Mouse (Mus musculus): ENCODE results near the gene Syn3. TPM values are rescaled to one million over a fixed set of nuclear protein-coding genes. Genes with fewer than 3 reads are reported as not detected.
A peak's percentile ranks its signal among the peaks of the same experiment; 100 is the strongest.

The Syn3 gene
- polyA plus RNA-seq, 1 experiment = 0.75 TPM

DNA sequence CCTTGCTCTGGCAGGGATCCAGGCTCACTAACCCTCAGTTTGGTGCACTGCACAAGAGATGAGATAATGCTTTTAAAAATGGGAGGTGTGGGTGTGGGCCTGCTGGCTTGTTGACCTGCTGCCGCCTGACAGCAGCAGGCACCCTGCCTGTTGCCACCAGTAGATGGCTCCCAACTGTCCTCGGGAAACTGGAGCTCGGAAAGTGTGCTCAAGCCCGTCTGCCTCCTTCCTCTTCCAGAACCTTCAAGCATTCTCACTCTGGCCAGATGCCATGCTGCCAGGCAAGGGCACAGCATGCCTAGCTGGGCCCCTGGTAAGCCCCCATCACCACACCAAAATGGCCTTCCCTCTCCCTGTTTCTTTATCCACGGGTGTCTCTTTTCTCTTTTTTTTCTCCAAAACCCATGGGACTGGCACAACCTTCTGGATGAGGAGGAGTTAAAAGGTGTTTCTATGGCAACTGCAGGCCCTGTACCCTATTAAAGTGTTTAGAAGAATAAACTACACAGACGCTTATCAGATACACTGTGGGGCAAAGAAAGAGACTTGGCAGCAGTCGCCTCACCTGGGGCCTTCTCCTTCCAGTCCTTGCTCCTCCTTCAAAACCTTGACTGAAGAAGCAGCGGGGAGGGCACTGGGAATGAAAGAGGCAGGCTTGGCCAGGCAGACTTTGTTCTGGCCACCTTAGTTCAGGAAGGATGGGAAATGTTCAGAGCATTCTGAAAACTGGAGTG is 195.8 kb downstream of the Syn3 start:
- H3K27ac ChIP-seq (ENCODE audit: insufficient read depth, low read depth, low read length) = no peak overlapping the region
- 6% methylated on average over 8 of the region's 8 CpGs for WGBS
- no peaks in the 10 kb centered on the region for H3K36me3 ChIP-seq (ENCODE audit: control insufficient read depth, insufficient read depth, low read length)
- 0 out of 2 replicates have a peak, but pooled peaks cover 3% of the 10 kb centered on the region for H3K27me3 ChIP-seq (ENCODE audit: control insufficient read depth, insufficient read depth, low read length)
- peak; percentile 81 for TF ChIP-seq CTCF (IDR thresholded peaks at IDR 0.05; ENCODE audit: extremely low read depth, insufficient read length, insufficient replicate concordance, low read depth, low read length)
- no peak for TF ChIP-seq POLR2A (IDR thresholded peaks at IDR 0.05; ENCODE audit: low read depth, low read length)
- H3K4me3 ChIP-seq (ENCODE audit: low read depth, low read length) = peak overlapping the region; percentile 28
- H3K4me1 ChIP-seq (ENCODE audit: control insufficient read depth, insufficient read depth, insufficient read length, low read length) = peaks cover 13% of the 10 kb centered on the region

GRCm38 (mm10) chr10:86302318-86302648 is 196.4 kb downstream of the Syn3 start:
- H3K4me3 ChIP-seq (ENCODE audit: low read depth, low read length) = peak overlapping the region; percentile 59
- WGBS = 56% methylated on average over 4 of the region's 4 CpGs
- H3K27me3 ChIP-seq (ENCODE audit: control insufficient read depth, insufficient read depth, low read length) = 0 out of 2 replicates have a peak, but pooled peaks cover 3% of the 10 kb centered on the region
- no peak for TF ChIP-seq POLR2A (IDR thresholded peaks at IDR 0.05; ENCODE audit: low read depth, low read length)
- TF ChIP-seq CTCF (IDR thresholded peaks at IDR 0.05; ENCODE audit: extremely low read depth, insufficient read length, insufficient replicate concordance, low read depth, low read length) = no peak
- H3K27ac ChIP-seq (ENCODE audit: insufficient read depth, low read depth, low read length) = peak overlapping the region; percentile 23; the same call in 1 of the 2 replicates
- H3K36me3 ChIP-seq (ENCODE audit: control insufficient read depth, insufficient read depth, low read length) = no peaks in the 10 kb centered on the region
- peaks cover 13% of the 10 kb centered on the region for H3K4me1 ChIP-seq (ENCODE audit: control insufficient read depth, insufficient read depth, insufficient read length, low read length)

GRCm38 (mm10) chr10:86301593-86302317 is 196.9 kb downstream of the Syn3 start:
- 50% methylated on average over 4 of the region's 4 CpGs for WGBS
- Histone ChIP-seq H3K4me1 (ENCODE audit: control insufficient read depth, insufficient read depth, insufficient read length, low read length) (peaks cover 13% of the 10 kb centered on the region), H3K27me3 (ENCODE audit: control insufficient read depth, insufficient read depth, low read length) (0 out of 2 replicates have a peak, but pooled peaks cover 3% of the 10 kb centered on the region), H3K4me3 (ENCODE audit: low read depth, low read length) (peak overlapping the region; percentile 59), H3K36me3 (ENCODE audit: control insufficient read depth, insufficient read depth, low read length) (no peaks in the 10 kb centered on the region), H3K27ac (ENCODE audit: insufficient read depth, low read depth, low read length) (peak overlapping the region; percentile 23)
- TF ChIP-seq POLR2A (IDR thresholded peaks at IDR 0.05; ENCODE audit: low read depth, low read length) (no peak), CTCF (IDR thresholded peaks at IDR 0.05; ENCODE audit: extremely low read depth, insufficient read length, insufficient replicate concordance, low read depth, low read length) (no peak)

- Histone ChIP-seq H3K4me3 (ENCODE audit: low read depth, low read length) (peak overlapping the region; percentile 59), H3K4me1 (ENCODE audit: control insufficient read depth, insufficient read depth, insufficient read length, low read length) (peaks cover 13% of the 10 kb centered on the region), H3K27ac (ENCODE audit: insufficient read depth, low read depth, low read length) (peak overlapping the region; percentile 23), H3K27me3 (ENCODE audit: control insufficient read depth, insufficient read depth, low read length) (0 out of 2 replicates have a peak, but pooled peaks cover 3% of the 10 kb centered on the region), H3K36me3 (ENCODE audit: control insufficient read depth, insufficient read depth, low read length) (no peaks in the 10 kb centered on the region)
- WGBS = 3% methylated on average over 10 of the region's 10 CpGs
- TF ChIP-seq CTCF (IDR thresholded peaks at IDR 0.05; ENCODE audit: extremely low read depth, insufficient read length, insufficient replicate concordance, low read depth, low read length) (no peak), POLR2A (IDR thresholded peaks at IDR 0.05; ENCODE audit: low read depth, low read length) (no peak)
Observed at GRCm38 (mm10) chr10:86301117-86301490, 197.6 kb downstream of the Syn3 start.

DNA sequence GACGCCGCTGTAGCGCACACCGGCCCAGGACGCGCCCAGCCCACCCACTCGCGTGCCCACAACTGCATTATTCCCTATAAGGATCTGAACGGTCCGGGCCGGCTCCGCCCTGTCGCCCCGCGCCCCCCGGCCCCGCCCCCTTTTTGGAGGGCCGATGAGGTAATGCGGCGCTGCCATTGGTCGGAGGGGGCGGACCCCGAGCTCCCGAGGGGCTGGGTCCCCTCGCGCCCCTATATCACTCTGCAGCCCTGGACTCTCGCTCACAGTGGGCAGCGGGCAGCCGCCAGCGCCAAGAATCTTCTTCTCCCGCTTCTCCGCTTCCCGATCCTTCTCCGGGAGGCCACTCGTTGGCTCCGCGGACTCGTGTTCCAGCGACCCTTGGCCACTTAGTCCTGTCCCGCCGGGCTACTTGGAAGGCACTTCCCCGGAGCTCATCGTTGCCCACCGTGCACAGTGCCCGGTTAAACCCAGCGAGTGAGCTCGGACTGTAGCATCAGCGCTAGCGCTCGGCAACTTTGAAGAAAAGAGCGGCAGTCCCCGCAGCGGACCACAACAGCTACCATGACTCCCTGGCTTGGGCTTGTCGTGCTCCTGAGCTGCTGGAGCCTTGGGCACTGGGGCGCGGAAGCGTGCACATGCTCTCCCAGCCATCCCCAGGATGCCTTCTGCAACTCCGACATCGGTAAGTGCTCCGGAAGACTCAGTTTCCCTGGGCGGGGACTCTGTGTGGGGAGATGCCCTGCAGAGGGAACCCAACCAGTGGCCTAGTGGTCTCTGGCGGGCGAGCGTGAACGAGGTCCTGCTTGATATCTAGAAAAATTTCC is 198.2 kb downstream of the Syn3 start, which contains the start of gene Timp3:
Gene Timp3 (plus strand): TSS at position 80 of the 824 bp plus-strand sequence.
- Histone ChIP-seq H3K27ac (ENCODE audit: insufficient read depth, low read depth, low read length) (peak within 1 kb of the TSS; percentile 3), H3K4me3 (ENCODE audit: low read depth, low read length) (peak within 1 kb of the TSS; percentile 59), H3K4me1 (ENCODE audit: control insufficient read depth, insufficient read depth, insufficient read length, low read length) (peaks cover 13% of the 10 kb centered on the region), H3K36me3 (ENCODE audit: control insufficient read depth, insufficient read depth, low read length) (no peaks in the 10 kb centered on the region), H3K27me3 (ENCODE audit: control insufficient read depth, insufficient read depth, low read length) (0 out of 2 replicates have a peak, but pooled peaks cover 3% of the 10 kb centered on the region)
- peak; percentile 64; the same call in 1 of the 2 replicates for TF ChIP-seq POLR2A (IDR thresholded peaks at IDR 0.05; ENCODE audit: low read depth, low read length)
- TF ChIP-seq CTCF (IDR thresholded peaks at IDR 0.05; ENCODE audit: extremely low read depth, insufficient read length, insufficient replicate concordance, low read depth, low read length) = no peak
- under 1% methylated on average over 65 of the region's 65 CpGs for WGBS

GRCm38 (mm10) chr10:86299795-86300194 is 198.9 kb downstream of the Syn3 start:
- peaks cover 13% of the 10 kb centered on the region for H3K4me1 ChIP-seq (ENCODE audit: control insufficient read depth, insufficient read depth, insufficient read length, low read length)
- TF ChIP-seq CTCF (IDR thresholded peaks at IDR 0.05; ENCODE audit: extremely low read depth, insufficient read length, insufficient replicate concordance, low read depth, low read length) (no peak), POLR2A (IDR thresholded peaks at IDR 0.05; ENCODE audit: low read depth, low read length) (no peak)
- 43% methylated on average over 6 of the region's 6 CpGs for WGBS
- H3K4me3 ChIP-seq (ENCODE audit: low read depth, low read length) = peak overlapping the region; percentile 39
- no peak overlapping the region for H3K27ac ChIP-seq (ENCODE audit: insufficient read depth, low read depth, low read length)
- H3K36me3 ChIP-seq (ENCODE audit: control insufficient read depth, insufficient read depth, low read length) = no peaks in the 10 kb centered on the region
- 0 out of 2 replicates have a peak, but pooled peaks cover 3% of the 10 kb centered on the region for H3K27me3 ChIP-seq (ENCODE audit: control insufficient read depth, insufficient read depth, low read length)

All from small intestine, adult 2 months (tissue).